Mouse (Mus musculus) midbrain, postnatal 0 days (tissue): ENCODE measurements at regions not wholly inside any gene's neighbourhood (a gene's known extent, or its start where the extent isn't known, plus 50 kb on each side); places are given as distances from the start of the nearest gene placed in this dataset.

Experiments
- ATAC-seq: fragments of 200-750 bp; cut with Nextera tagmentation; 2 replicates; pipeline ENCODE4 v1.8.0; 2017; ENCODE audit warnings: moderate number of reproducible peaks, mild to moderate bottlenecking, moderate TSS enrichment, moderate library complexity; ENCODE audit not compliant: low FRiP score
- DNase-seq: peaks from one replicate; pipeline ENCODE4 v3.0.0-alpha.2; 2015; ENCODE audit warnings: low spot score
- H3K27ac ChIP-seq: fragments of 300-500 bp; sonication (generic); 2 replicates; pipeline ENCODE4 v1.5.1; 2014; ENCODE audit warnings: low read depth, mild to moderate bottlenecking, low read length, mixed read lengths
- H3K27me3 ChIP-seq: fragments of 300-500 bp; sonication (generic); 2 replicates; pipeline ENCODE4 v1.6.1; 2014; ENCODE audit warnings: low read length, control low read depth, mixed read lengths; ENCODE audit not compliant: insufficient read depth
- H3K36me3 ChIP-seq: fragments of 300-500 bp; sonication (generic); 2 replicates; pipeline ENCODE4 v1.6.1; 2014; ENCODE audit warnings: low read length, control low read depth, mixed read lengths; ENCODE audit not compliant: insufficient read depth
- H3K4me1 ChIP-seq: fragments of 300-500 bp; sonication (generic); 2 replicates; pipeline ENCODE4 v1.6.1; 2014; ENCODE audit warnings: mild to moderate bottlenecking, control low read depth, antibody characterized with exemption, low read length, mixed read lengths; ENCODE audit not compliant: insufficient read depth
- H3K4me2 ChIP-seq: fragments of 300-500 bp; sonication (generic); 2 replicates; pipeline ENCODE4 v1.6.1; 2014; ENCODE audit warnings: low read depth, mild to moderate bottlenecking, low read length, mixed read lengths; ENCODE audit not compliant: poor library complexity, severe bottlenecking
- H3K4me3 ChIP-seq: fragments of 300-500 bp; sonication (generic); 2 replicates; pipeline ENCODE4 v1.5.1; 2014; ENCODE audit warnings: low read depth, mild to moderate bottlenecking, low read length, moderate library complexity
- H3K9ac ChIP-seq: fragments of 300-500 bp; sonication (generic); replicated peaks from 2 replicates; pipeline ENCODE4 v1.6.1; 2014; ENCODE audit warnings: mild to moderate bottlenecking, low read length, moderate library complexity, mixed read lengths; ENCODE audit not compliant: poor library complexity, severe bottlenecking
- H3K9me3 ChIP-seq: fragments of 300-500 bp; sonication (generic); 2 replicates; pipeline ENCODE4 v1.6.1; 2016; ENCODE audit warnings: low read length, control low read depth
- CTCF ChIP-seq: IDR thresholded peaks from 2 replicates; pipeline ENCODE4 v1.5.1; 2016; ENCODE audit warnings: antibody characterized with exemption, mild to moderate bottlenecking
- WGBS: fragments of 180-500 bp; shearing (Covaris S2); extraction: QIAGEN DNeasy Blood & Tissue Kit; methylation state at CpG from one replicate; pipeline ENCODE4 v1.1.7; 2014; 5-methylcytosine and 5-hydroxymethylcytosine counted together

- no peak overlapping the region for H3K27ac ChIP-seq
- H3K4me3 ChIP-seq = no peak overlapping the region
- no peaks in the 10 kb centered on the region for H3K4me1 ChIP-seq
- DNase-seq = no peak
- no peaks in the 10 kb centered on the region for H3K9me3 ChIP-seq
- no peak overlapping the region for H3K4me2 ChIP-seq
- H3K36me3 ChIP-seq = no peaks in the 10 kb centered on the region
- no peak for ATAC-seq
- no peak overlapping the region for H3K9ac ChIP-seq
- no peaks in the 10 kb centered on the region for H3K27me3 ChIP-seq
- TF ChIP-seq CTCF = no peak
- WGBS = 82% methylated on average over 2 of the region's 2 CpGs
Measured at GRCm38 (mm10) chr3:16464301-16464700, 458.1 kb upstream of the Gm5150 start.

GRCm38 (mm10) chr3:16433033-16433432 is 426.8 kb upstream of the Gm5150 start:
- ATAC-seq = no peak
- Histone ChIP-seq H3K27ac (no peak overlapping the region), H3K4me2 (no peak overlapping the region), H3K27me3 (no peaks in the 10 kb centered on the region), H3K36me3 (no peaks in the 10 kb centered on the region), H3K4me3 (no peak overlapping the region), H3K9me3 (no peaks in the 10 kb centered on the region), H3K4me1 (no peaks in the 10 kb centered on the region), H3K9ac (no peak overlapping the region)
- no peak for DNase-seq
- no peak for TF ChIP-seq CTCF

GRCm38 (mm10) chr3:16431819-16432115 is 425.5 kb upstream of the Gm5150 start:
- no peak overlapping the region for H3K4me3 ChIP-seq
- no peak overlapping the region for H3K9ac ChIP-seq
- ATAC-seq (no peak), DNase-seq (no peak)
- TF ChIP-seq CTCF = no peak
- no peak overlapping the region for H3K4me2 ChIP-seq
- no peaks in the 10 kb centered on the region for H3K9me3 ChIP-seq
- H3K4me1 ChIP-seq = no peaks in the 10 kb centered on the region
- no peaks in the 10 kb centered on the region for H3K27me3 ChIP-seq
- peak overlapping the region; percentile 27; the same call in 1 of the 2 replicates for H3K27ac ChIP-seq
- H3K36me3 ChIP-seq = no peaks in the 10 kb centered on the region

GRCm38 (mm10) chr3:16431082-16431818 is 425.0 kb upstream of the Gm5150 start:
- no peak overlapping the region for H3K9ac ChIP-seq
- no peaks in the 10 kb centered on the region for H3K36me3 ChIP-seq
- no peaks in the 10 kb centered on the region for H3K27me3 ChIP-seq
- peak; percentile 82 for ATAC-seq
- no peak overlapping the region for H3K4me2 ChIP-seq
- no peaks in the 10 kb centered on the region for H3K9me3 ChIP-seq
- DNase-seq = peak; percentile 56
- no peaks in the 10 kb centered on the region for H3K4me1 ChIP-seq
- no peak overlapping the region for H3K4me3 ChIP-seq
- H3K27ac ChIP-seq = peak overlapping the region; percentile 27; the same call in 1 of the 2 replicates
- 17% methylated on average over 3 of the region's 3 CpGs for WGBS
- no peak for TF ChIP-seq CTCF
